Mouse (Mus musculus): Measurements from ENCODE around the gene Rin1. TPM values are rescaled to one million over a fixed set of nuclear protein-coding genes. Genes with fewer than 3 reads are reported as not detected.
A peak's percentile ranks its signal among the peaks of the same experiment; 100 is the strongest.

Gene Rin1
- polyA plus RNA-seq, 1 experiment from 2014 or later, result 0.80 TPM

DNA sequence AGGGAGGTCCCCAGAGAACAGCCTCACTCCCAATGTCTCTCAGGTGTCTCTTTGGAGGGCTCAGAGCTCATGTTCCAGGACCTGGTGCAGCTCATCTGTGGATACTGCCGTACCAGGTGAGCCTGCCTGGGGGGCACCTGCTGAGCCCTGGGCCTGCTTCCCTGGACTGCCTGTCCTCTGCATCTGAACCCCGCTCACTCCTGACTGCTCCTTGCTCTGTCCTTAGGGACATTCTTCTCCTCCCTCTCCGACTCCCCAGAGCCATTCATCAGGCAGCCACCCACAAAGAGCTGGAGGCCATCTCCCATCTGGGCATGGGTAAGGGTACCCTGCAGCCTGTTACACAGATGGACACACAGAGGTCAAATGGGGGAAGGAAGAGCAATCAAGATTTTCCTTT lies 1.2 kb downstream of the Rin1 start:
- Histone ChIP-seq H3K4me3 (ENCODE audit: low read depth, low read length) (no peak overlapping the region), H3K9me3 (ENCODE audit: control insufficient read depth, low read length) (no peaks in the 10 kb centered on the region), H3K4me1 (replicated peaks; ENCODE audit: control insufficient read depth, insufficient read depth, low read length) (no peaks in the 10 kb centered on the region), H3K27me3 (ENCODE audit: control insufficient read depth, insufficient read depth, low read length) (peaks cover 31% of the 10 kb centered on the region), H3K27ac (ENCODE audit: low read depth, low read length) (no peak overlapping the region), H3K36me3 (ENCODE audit: control insufficient read depth, insufficient read depth, low read length) (peaks cover 1% of the 10 kb centered on the region; the same call in 1 of the 2 replicates), H3K4me2 (replicated peaks; ENCODE audit: low read depth, low read length) (no peak overlapping the region), H3K9ac (ENCODE audit: low read depth, low read length) (no peak overlapping the region)
- DNase-seq (ENCODE audit: low spot score), result no peak
- no peak for ATAC-seq (ENCODE audit: low FRiP score)
- WGBS, result 44% methylated on average over 3 of the region's 3 CpGs

DNA sequence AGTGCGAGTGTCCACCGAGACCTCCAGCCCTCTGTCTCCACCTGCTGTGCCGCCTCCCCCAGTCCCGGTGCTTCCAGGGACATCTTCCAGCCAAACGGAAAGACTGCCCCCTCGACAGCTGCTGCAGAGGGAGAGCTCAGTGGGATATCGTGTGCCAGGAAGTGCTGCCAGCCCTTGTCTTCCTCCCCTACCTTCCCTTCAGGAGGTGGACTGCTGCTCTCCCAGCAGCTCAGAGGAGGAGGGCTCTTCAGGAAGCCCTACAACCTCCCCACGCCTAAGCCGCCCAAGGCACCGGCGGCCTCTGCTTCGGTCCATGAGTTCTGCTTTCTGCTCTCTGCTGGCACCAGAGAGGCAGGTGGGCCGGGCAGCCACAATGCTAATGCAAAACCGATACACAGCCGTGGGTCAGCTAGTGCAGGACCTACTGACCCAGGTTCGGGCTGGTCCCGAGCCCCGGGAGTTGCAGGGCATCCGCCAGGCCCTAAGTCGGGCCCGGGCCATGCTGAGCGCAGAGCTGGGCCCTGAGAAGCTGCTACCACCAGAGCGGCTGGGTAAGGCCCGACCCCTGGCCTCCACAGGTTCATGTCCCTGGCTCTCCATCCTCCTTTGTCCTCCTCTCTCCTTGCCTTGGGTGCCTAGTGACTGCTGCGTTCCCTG lies 2.0 kb downstream of the Rin1 start:
- no peak overlapping the region for H3K4me3 ChIP-seq (ENCODE audit: low read depth, low read length)
- DNase-seq (ENCODE audit: low spot score) (no peak), ATAC-seq (ENCODE audit: low FRiP score) (no peak)
- no peaks in the 10 kb centered on the region for H3K4me1 ChIP-seq (replicated peaks; ENCODE audit: control insufficient read depth, insufficient read depth, low read length)
- H3K27ac ChIP-seq (ENCODE audit: low read depth, low read length), result no peak overlapping the region
- 24% methylated on average over 25 of the region's 25 CpGs for WGBS
- peaks cover 31% of the 10 kb centered on the region for H3K27me3 ChIP-seq (ENCODE audit: control insufficient read depth, insufficient read depth, low read length)
- no peaks in the 10 kb centered on the region for H3K9me3 ChIP-seq (ENCODE audit: control insufficient read depth, low read length)
- H3K4me2 ChIP-seq (replicated peaks; ENCODE audit: low read depth, low read length), result no peak overlapping the region
- H3K9ac ChIP-seq (ENCODE audit: low read depth, low read length), result 0 out of 2 replicates have a peak overlapping the region, but pooled peaks have one; percentile 4
- no peaks in the 10 kb centered on the region for H3K36me3 ChIP-seq (ENCODE audit: control insufficient read depth, insufficient read depth, low read length)

GRCm38 (mm10) chr19:5052853-5053252 lies 2.6 kb downstream of the Rin1 start:
- H3K4me2 ChIP-seq (replicated peaks; ENCODE audit: low read depth, low read length), result no peak overlapping the region
- peaks cover 31% of the 10 kb centered on the region for H3K27me3 ChIP-seq (ENCODE audit: control insufficient read depth, insufficient read depth, low read length)
- no peaks in the 10 kb centered on the region for H3K36me3 ChIP-seq (ENCODE audit: control insufficient read depth, insufficient read depth, low read length)
- H3K27ac ChIP-seq (ENCODE audit: low read depth, low read length), result no peak overlapping the region
- 0 out of 2 replicates have a peak overlapping the region, but pooled peaks have one; percentile 15 for H3K9ac ChIP-seq (ENCODE audit: low read depth, low read length)
- ATAC-seq (ENCODE audit: low FRiP score) (no peak), DNase-seq (ENCODE audit: low spot score) (no peak)
- no peaks in the 10 kb centered on the region for H3K4me1 ChIP-seq (replicated peaks; ENCODE audit: control insufficient read depth, insufficient read depth, low read length)
- 59% methylated on average over 17 of the region's 17 CpGs for WGBS
- H3K4me3 ChIP-seq (ENCODE audit: low read depth, low read length), result no peak overlapping the region
- no peaks in the 10 kb centered on the region for H3K9me3 ChIP-seq (ENCODE audit: control insufficient read depth, low read length)

DNA sequence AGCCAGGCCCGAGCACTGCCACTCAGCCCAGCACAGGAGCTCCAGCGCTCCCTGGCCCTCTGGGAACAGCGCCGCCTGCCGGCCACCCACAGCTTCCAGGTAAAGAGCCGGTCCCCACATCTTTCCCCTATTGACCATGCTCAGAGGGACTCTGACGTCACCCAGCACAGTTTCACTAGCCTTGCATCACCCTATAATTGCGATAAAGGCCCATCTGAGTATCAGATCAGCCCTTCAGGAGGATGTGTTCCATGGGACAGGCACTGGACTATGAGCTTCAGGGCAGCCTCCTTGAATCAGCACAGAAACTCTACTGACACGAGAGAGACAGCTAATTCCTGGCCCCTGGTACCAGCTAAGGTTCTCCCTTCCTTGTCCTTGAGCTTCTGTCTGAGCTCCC lies 3.6 kb downstream of the Rin1 start:
- no peak overlapping the region for H3K9ac ChIP-seq (ENCODE audit: low read depth, low read length)
- H3K4me1 ChIP-seq (replicated peaks; ENCODE audit: control insufficient read depth, insufficient read depth, low read length), result peaks cover 3% of the 10 kb centered on the region
- no peak overlapping the region for H3K27ac ChIP-seq (ENCODE audit: low read depth, low read length)
- no peak overlapping the region for H3K4me3 ChIP-seq (ENCODE audit: low read depth, low read length)
- ATAC-seq (ENCODE audit: low FRiP score) (no peak), DNase-seq (ENCODE audit: low spot score) (peak; percentile 82)
- H3K9me3 ChIP-seq (ENCODE audit: control insufficient read depth, low read length), result no peaks in the 10 kb centered on the region
- H3K36me3 ChIP-seq (ENCODE audit: control insufficient read depth, insufficient read depth, low read length), result no peaks in the 10 kb centered on the region
- 16% methylated on average over 9 of the region's 9 CpGs for WGBS
- H3K4me2 ChIP-seq (replicated peaks; ENCODE audit: low read depth, low read length), result no peak overlapping the region
- H3K27me3 ChIP-seq (ENCODE audit: control insufficient read depth, insufficient read depth, low read length), result peaks cover 31% of the 10 kb centered on the region

DNA sequence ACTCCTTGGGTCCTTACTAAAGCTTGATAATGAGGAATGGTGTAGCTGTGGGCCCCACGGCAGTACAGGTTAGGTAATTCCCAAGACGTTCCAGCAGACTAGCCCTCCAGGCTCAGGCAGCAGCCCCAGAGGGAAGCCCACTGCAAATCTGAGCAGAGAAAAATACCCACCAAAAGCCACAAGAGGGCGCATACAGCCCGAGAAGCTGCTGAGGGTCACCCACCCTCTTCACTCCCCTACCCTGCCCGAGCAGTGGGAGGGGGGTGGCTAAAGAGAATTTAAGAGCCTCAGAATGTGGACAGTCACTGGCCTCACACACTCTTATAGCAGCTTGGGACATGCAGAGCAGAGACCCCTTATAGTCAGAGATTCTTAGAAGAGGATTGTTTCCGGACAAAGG lies 6.0 kb downstream of the Rin1 start:
- DNase-seq (ENCODE audit: low spot score) (peak; percentile 85), ATAC-seq (ENCODE audit: low FRiP score) (peak; percentile 59; the same call in 1 of the 2 replicates)
- no peak overlapping the region for H3K4me3 ChIP-seq (ENCODE audit: low read depth, low read length)
- H3K4me2 ChIP-seq (replicated peaks; ENCODE audit: low read depth, low read length), result no peak overlapping the region
- H3K9ac ChIP-seq (ENCODE audit: low read depth, low read length), result no peak overlapping the region
- no peak overlapping the region for H3K27ac ChIP-seq (ENCODE audit: low read depth, low read length)
- peaks cover 24% of the 10 kb centered on the region for H3K27me3 ChIP-seq (ENCODE audit: control insufficient read depth, insufficient read depth, low read length)
- peaks cover 7% of the 10 kb centered on the region for H3K4me1 ChIP-seq (replicated peaks; ENCODE audit: control insufficient read depth, insufficient read depth, low read length)
- WGBS, result 7% methylated on average over 6 of the region's 6 CpGs
- H3K36me3 ChIP-seq (ENCODE audit: control insufficient read depth, insufficient read depth, low read length), result no peaks in the 10 kb centered on the region
- no peaks in the 10 kb centered on the region for H3K9me3 ChIP-seq (ENCODE audit: control insufficient read depth, low read length)

DNA sequence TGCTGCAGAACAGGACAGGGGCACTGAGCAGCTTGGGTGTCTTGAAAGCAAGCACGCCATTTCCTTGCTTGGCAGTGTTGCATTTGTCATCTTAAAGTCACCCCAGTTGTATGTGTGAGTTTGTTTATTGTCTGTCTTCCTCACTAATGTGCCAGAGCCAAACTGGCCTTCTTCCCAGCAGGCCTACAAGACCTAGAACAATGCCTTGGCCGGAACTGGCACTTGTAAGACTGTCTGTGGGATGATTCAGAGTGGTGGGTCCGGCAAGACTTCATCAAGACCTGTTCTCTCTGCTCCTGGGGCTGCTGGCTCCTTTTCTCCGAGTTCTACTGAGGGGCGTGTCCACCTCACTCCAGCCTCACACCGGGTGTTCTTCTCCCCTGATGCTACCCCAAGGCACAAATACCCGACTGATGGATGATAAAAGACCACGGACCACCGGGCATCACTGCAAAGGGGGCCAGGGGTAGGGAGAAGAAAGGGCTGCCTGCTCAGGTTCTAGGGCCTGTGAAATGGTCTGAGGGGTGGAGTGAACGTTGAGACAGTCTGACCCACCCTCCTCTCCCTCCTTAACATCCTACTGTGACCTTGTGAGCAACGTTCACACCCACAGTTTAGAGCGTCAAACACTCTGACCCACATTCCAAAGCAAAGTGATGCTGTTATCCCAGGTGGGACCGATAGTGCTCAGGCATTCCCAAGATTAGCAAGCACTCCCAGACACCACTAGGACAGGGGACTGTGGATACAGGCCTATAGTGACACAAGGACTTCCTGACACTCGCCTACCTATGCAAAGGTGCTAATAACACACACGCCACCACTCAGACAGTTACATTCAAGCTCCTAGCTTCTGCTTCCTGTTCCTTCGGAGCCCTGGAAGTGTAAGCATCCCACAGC lies 7.8 kb downstream of the Rin1 start:
- Histone ChIP-seq H3K4me2 (replicated peaks; ENCODE audit: low read depth, low read length) (no peak overlapping the region), H3K4me1 (replicated peaks; ENCODE audit: control insufficient read depth, insufficient read depth, low read length) (peaks cover 7% of the 10 kb centered on the region), H3K4me3 (ENCODE audit: low read depth, low read length) (no peak overlapping the region), H3K36me3 (ENCODE audit: control insufficient read depth, insufficient read depth, low read length) (no peaks in the 10 kb centered on the region), H3K27me3 (ENCODE audit: control insufficient read depth, insufficient read depth, low read length) (peaks cover 6% of the 10 kb centered on the region), H3K9ac (ENCODE audit: low read depth, low read length) (no peak overlapping the region), H3K27ac (ENCODE audit: low read depth, low read length) (no peak overlapping the region), H3K9me3 (ENCODE audit: control insufficient read depth, low read length) (no peaks in the 10 kb centered on the region)
- no peak for DNase-seq (ENCODE audit: low spot score)
- WGBS, result 22% methylated on average over 16 of the region's 16 CpGs
- ATAC-seq (ENCODE audit: low FRiP score), result no peak

GRCm38 (mm10) chr19:5058801-5059771 lies 8.8 kb downstream of the Rin1 start:
- Histone ChIP-seq H3K9ac (ENCODE audit: low read depth, low read length) (no peak overlapping the region), H3K9me3 (ENCODE audit: control insufficient read depth, low read length) (no peaks in the 10 kb centered on the region), H3K4me1 (replicated peaks; ENCODE audit: control insufficient read depth, insufficient read depth, low read length) (peaks cover 7% of the 10 kb centered on the region), H3K4me2 (replicated peaks; ENCODE audit: low read depth, low read length) (no peak overlapping the region), H3K4me3 (ENCODE audit: low read depth, low read length) (no peak overlapping the region), H3K36me3 (ENCODE audit: control insufficient read depth, insufficient read depth, low read length) (no peaks in the 10 kb centered on the region), H3K27ac (ENCODE audit: low read depth, low read length) (no peak overlapping the region), H3K27me3 (ENCODE audit: control insufficient read depth, insufficient read depth, low read length) (no peaks in the 10 kb centered on the region; the same call in 1 of the 2 replicates)
- ATAC-seq (ENCODE audit: low FRiP score), result peak; percentile 34
- DNase-seq (ENCODE audit: low spot score), result peak; percentile 27
- WGBS, result 17% methylated on average over 10 of the region's 10 CpGs

Data from hindbrain, embryonic 11.5 days (tissue).